24 mouse cellular contexts compared by ENCODE assay signal in genomic region chr6:142990516-142990915, GRCm38 (mm10). TPM values are rescaled to one million over a fixed set of nuclear protein-coding genes. Genes with fewer than 3 reads are reported as not detected.
"Had no signal": no experiment of that assay in that cellular context is flagged by ENCODE, and none has a peak within 500 bp of the region (broad histone marks: within the 10 kb centered on the region; RNA-seq: fewer than 3 reads in every experiment).

No protein-coding gene starts in this region.

- H3K9me3 ChIP-seq: heart, embryonic 12.5 days; hindbrain, embryonic 10.5 days; hindbrain, embryonic 12.5 days; limb, embryonic 13.5 days; limb, embryonic 15.5 days; liver, embryonic 12.5 days had no signal

- H3K27ac ChIP-seq: gastrocnemius, adult 2 months; hindbrain, embryonic 10.5 days; hindbrain, embryonic 12.5 days; hindbrain, embryonic 14.5 days; layer of hippocampus, adult 2 months; left cerebral cortex, adult 2 months; limb, embryonic 13.5 days; limb, embryonic 15.5 days; liver, embryonic 12.5 days; liver, embryonic 14.5 days had no signal

- H3K4me2 ChIP-seq: heart, embryonic 12.5 days; hindbrain, embryonic 12.5 days; hindbrain, embryonic 14.5 days; limb, embryonic 13.5 days; limb, embryonic 15.5 days; liver, embryonic 12.5 days had no signal

- H3K4me3 ChIP-seq: gastrocnemius, adult 2 months; heart, embryonic 12.5 days; hindbrain, embryonic 10.5 days; hindbrain, embryonic 12.5 days; layer of hippocampus, adult 2 months; left cerebral cortex, adult 2 months; limb, embryonic 13.5 days; limb, embryonic 15.5 days; liver, embryonic 12.5 days had no signal

- H3K9ac ChIP-seq: heart, embryonic 12.5 days; hindbrain, embryonic 12.5 days; hindbrain, embryonic 14.5 days; limb, embryonic 13.5 days; limb, embryonic 15.5 days; liver, embryonic 12.5 days; liver, embryonic 14.5 days had no signal

- H3K27me3 ChIP-seq: heart, embryonic 12.5 days; hindbrain, embryonic 12.5 days; limb, embryonic 13.5 days; limb, embryonic 15.5 days; liver, embryonic 12.5 days had no signal

- ATAC-seq: hindbrain, embryonic 16.5 days; inflammation-experienced regulatory T-cells, adult 6 months; intestine, postnatal 0 days; liver, embryonic 12.5 days had no signal

- DNase-seq: gastrocnemius, adult 2 months; gastrocnemius, postnatal 10 days; gastrocnemius, postnatal 25 days; heart, postnatal 10 days; heart, postnatal 4 days; kidney, adult 18-20 months; kidney, adult 8-10 months; kidney, postnatal 10 days; kidney, postnatal 25 days; kidney, postnatal 4 days had no signal

- H3K36me3 ChIP-seq: heart, embryonic 12.5 days; hindbrain, embryonic 10.5 days; hindbrain, embryonic 12.5 days; limb, embryonic 13.5 days; limb, embryonic 15.5 days; liver, embryonic 12.5 days had no signal

RNA-seq across cellular contexts. Expression of gene St8sia1, which starts 26.3 kb away (rescaled TPM):
- total RNA-seq: granulocyte monocyte progenitor cell, adult 5-6 weeks had no signal
